Mouse (Mus musculus): ENCODE measurements around the gene Gm10750. TPM values are rescaled to one million over a fixed set of nuclear protein-coding genes. Genes with fewer than 3 reads are reported as not detected.
"Not testable (repeated sequence)": the region's sequence is repeated elsewhere in the genome, so short reads cannot be mapped to it uniquely, and the experiment has no call there.

Gm10750 gene
- total RNA-seq (2021), result not detected

GRCm38 (mm10) chr2:149017137-149017536 is at the start of gene Gm10750:
TSS of gene Gm10750 (minus strand) at chr2:149017237.
- DNase-seq (ENCODE audit: low spot score); intact Hi-C loops (cut with DNase I): not testable (repeated sequence)

- intact Hi-C loops (cut with DNase I), result no loop called here
- no peak for DNase-seq (ENCODE audit: low spot score)
Measured at GRCm38 (mm10) chr2:149004826-149005225, 12.2 kb downstream of the Gm10750 start.

GRCm38 (mm10) chr2:149003151-149003550 is 13.9 kb downstream of the Gm10750 start, which contains the start of gene Gm1330:
TSS of gene Gm1330 (minus strand) at chr2:149003251.
- intact Hi-C loops (cut with DNase I), result no loop called here
- no peak for DNase-seq (ENCODE audit: low spot score)

- intact Hi-C loops (cut with DNase I), result no loop called here
- DNase-seq (ENCODE audit: low spot score), result no peak
Measured at GRCm38 (mm10) chr2:148995133-148995532, 21.9 kb downstream of the Gm10750 start.

Other genes starting within 250 kb of the Gm10750 start
- gene Cst11, start 245.7 kb downstream of the Gm10750 start, total RNA-seq (2021), result not detected
- gene 8030411F24Rik, start 235.2 kb downstream of the Gm10750 start, total RNA-seq (2021), result not detected
- 1 to 10 TPM in 1 of 2 experiments, under 1 TPM in 1; 0.52 to 2.1 TPM for gene Cst12, start 227.9 kb downstream of the Gm10750 start, total RNA-seq (2021)
- not detected for gene Cst8, start 218.5 kb downstream of the Gm10750 start, total RNA-seq (2021)
- gene Cst13, start 197.2 kb downstream of the Gm10750 start, total RNA-seq (2021), result not detected
- 1 to 10 TPM; 1.3 to 1.8 TPM for gene Cst9, start 182.1 kb downstream of the Gm10750 start, total RNA-seq (2021)
- gene 9230104L09Rik, start 152.2 kb downstream of the Gm10750 start, total RNA-seq (2021), result under 1 TPM; 0.49 to 0.95 TPM
- gene Cst3, start 141.5 kb downstream of the Gm10750 start, total RNA-seq (2021), result 1,000 to 10,000 TPM in 1 of 2 experiments, 100 to 1,000 TPM in 1; 940 to 1,010 TPM
- not detected for gene Gm1330, start 14.0 kb downstream of the Gm10750 start, total RNA-seq (2021)

All from heart, postnatal 25 days (tissue).